Mouse (Mus musculus) neural tube, embryonic 12.5 days (tissue): ENCODE measurements around the gene Ptafr. TPM values are rescaled to one million over a fixed set of nuclear protein-coding genes. Genes with fewer than 3 reads are reported as not detected.

Source experiments
- ATAC-seq: fragments of 200-750 bp; cut with Nextera tagmentation; 2 replicates; pipeline ENCODE4 v1.8.0; 2017; ENCODE audit warnings: low read depth, mild to moderate bottlenecking, moderate TSS enrichment, moderate library complexity; ENCODE audit not compliant: low FRiP score
- H3K27ac ChIP-seq: fragments of 300-500 bp; sonication (generic); 2 replicates; pipeline ENCODE4 v1.5.1; 2016
- H3K27me3 ChIP-seq: fragments of 300-500 bp; sonication (generic); replicated peaks from 2 replicates; pipeline ENCODE4 v1.6.1; 2016; ENCODE audit warnings: mild to moderate bottlenecking
- H3K36me3 ChIP-seq: fragments of 300-500 bp; sonication (generic); 2 replicates; pipeline ENCODE4 v1.6.1; 2016; ENCODE audit warnings: mild to moderate bottlenecking
- H3K4me1 ChIP-seq: fragments of 300-500 bp; sonication (generic); 2 replicates; pipeline ENCODE4 v1.6.1; 2016
- H3K4me2 ChIP-seq: fragments of 300-500 bp; sonication (generic); replicated peaks from 2 replicates; pipeline ENCODE4 v1.6.1; 2016; ENCODE audit warnings: mild to moderate bottlenecking
- H3K4me3 ChIP-seq: fragments of 300-500 bp; sonication (generic); 2 replicates; pipeline ENCODE4 v1.5.1; 2016
- H3K9ac ChIP-seq: fragments of 300-500 bp; sonication (generic); 2 replicates; pipeline ENCODE4 v1.6.1; 2016; ENCODE audit warnings: mild to moderate bottlenecking
- H3K9me3 ChIP-seq: fragments of 300-500 bp; sonication (generic); 2 replicates; pipeline ENCODE4 v1.6.1; 2016; ENCODE audit warnings: mild to moderate bottlenecking
- WGBS: fragments of 180-500 bp; shearing (Covaris S2); methylation state at CpG from one replicate; pipeline ENCODE4 v1.1.7; 2016; 5-methylcytosine and 5-hydroxymethylcytosine counted together
- polyA plus RNA-seq: library from polyadenylated mRNA; unstranded; fragments of >200 nt; fragmentation: Nextera tagmentation; extraction: Ambion mirVana; gene quantifications from 2 replicates; pipeline ENCODE4 v1.2.1, GENCODE M21; 2016

The Ptafr gene
- 0.64 and 0.66 TPM in 2 replicates for polyA plus RNA-seq

GRCm38 (mm10) chr4:132563965-132564364 is at the start of gene Ptafr:
Gene Ptafr (plus strand): TSS chr4:132564067.
- H3K4me2 ChIP-seq: no peak within 1 kb of the TSS
- H3K27ac ChIP-seq: no peak within 1 kb of the TSS
- no peaks in the 10 kb centered on the region for H3K9me3 ChIP-seq
- no peaks in the 10 kb centered on the region for H3K4me1 ChIP-seq
- H3K4me3 ChIP-seq: no peak within 1 kb of the TSS
- 34% methylated on average over 4 of the region's 4 CpGs for WGBS
- H3K9ac ChIP-seq: no peak within 1 kb of the TSS
- no peak for ATAC-seq
- H3K36me3 ChIP-seq: no peaks in the 10 kb centered on the region
- H3K27me3 ChIP-seq: no peaks in the 10 kb centered on the region

- Histone ChIP-seq H3K9ac (0 out of 2 replicates have a peak overlapping the region, but pooled peaks have one; percentile 38), H3K4me2 (peak overlapping the region; percentile 92), H3K4me3 (peak overlapping the region; percentile 39), H3K27me3 (no peaks in the 10 kb centered on the region), H3K9me3 (no peaks in the 10 kb centered on the region), H3K27ac (no peak overlapping the region), H3K4me1 (peaks cover 5% of the 10 kb centered on the region), H3K36me3 (no peaks in the 10 kb centered on the region)
- peak; percentile 22 for ATAC-seq
- 1% methylated on average over 21 of the region's 21 CpGs for WGBS
Observed at GRCm38 (mm10) chr4:132514555-132515135, 49.2 kb upstream of the Ptafr start.

GRCm38 (mm10) chr4:132515369-132516155 is 48.3 kb upstream of the Ptafr start:
- H3K9me3 ChIP-seq: no peaks in the 10 kb centered on the region
- 22% methylated on average over 22 of the region's 22 CpGs for WGBS
- no peak overlapping the region for H3K9ac ChIP-seq
- peaks cover 5% of the 10 kb centered on the region for H3K4me1 ChIP-seq
- no peaks in the 10 kb centered on the region for H3K36me3 ChIP-seq
- peak overlapping the region; percentile 39 for H3K4me3 ChIP-seq
- no peak overlapping the region for H3K27ac ChIP-seq
- peak overlapping the region; percentile 92 for H3K4me2 ChIP-seq
- peak; percentile 94 for ATAC-seq
- H3K27me3 ChIP-seq: no peaks in the 10 kb centered on the region

- no peak overlapping the region for H3K27ac ChIP-seq
- H3K4me3 ChIP-seq: no peak overlapping the region
- peaks cover 5% of the 10 kb centered on the region for H3K4me1 ChIP-seq
- no peak overlapping the region for H3K9ac ChIP-seq
- no peaks in the 10 kb centered on the region for H3K27me3 ChIP-seq
- no peak overlapping the region for H3K4me2 ChIP-seq
- no peaks in the 10 kb centered on the region for H3K36me3 ChIP-seq
- ATAC-seq: no peak
- 47% methylated on average over 8 of the region's 8 CpGs for WGBS
- no peaks in the 10 kb centered on the region for H3K9me3 ChIP-seq
Observed at GRCm38 (mm10) chr4:132518066-132518465, 45.8 kb upstream of the Ptafr start.

- no peak overlapping the region for H3K27ac ChIP-seq
- no peak overlapping the region for H3K4me3 ChIP-seq
- no peaks in the 10 kb centered on the region for H3K9me3 ChIP-seq
- H3K36me3 ChIP-seq: no peaks in the 10 kb centered on the region
- H3K4me2 ChIP-seq: no peak overlapping the region
- H3K27me3 ChIP-seq: no peaks in the 10 kb centered on the region
- 93% methylated on average over 3 of the region's 3 CpGs for WGBS
- no peak overlapping the region for H3K9ac ChIP-seq
- H3K4me1 ChIP-seq: peaks cover 4% of the 10 kb centered on the region
- ATAC-seq: no peak
Observed at GRCm38 (mm10) chr4:132519188-132519587, 44.7 kb upstream of the Ptafr start.

- 15% methylated on average over 11 of the region's 11 CpGs for WGBS
- no peak for ATAC-seq
- Histone ChIP-seq H3K4me3 (no peak overlapping the region), H3K27ac (no peak overlapping the region), H3K4me1 (no peaks in the 10 kb centered on the region), H3K9me3 (no peaks in the 10 kb centered on the region), H3K9ac (no peak overlapping the region), H3K4me2 (no peak overlapping the region), H3K36me3 (0 out of 2 replicates have a peak, but pooled peaks cover 3% of the 10 kb centered on the region), H3K27me3 (no peaks in the 10 kb centered on the region)
Observed at GRCm38 (mm10) chr4:132524321-132524741, 39.5 kb upstream of the Ptafr start.

- Histone ChIP-seq H3K36me3 (0 out of 2 replicates have a peak, but pooled peaks cover 5% of the 10 kb centered on the region), H3K9me3 (no peaks in the 10 kb centered on the region), H3K4me1 (no peaks in the 10 kb centered on the region), H3K4me2 (no peak overlapping the region), H3K9ac (no peak overlapping the region), H3K27me3 (no peaks in the 10 kb centered on the region), H3K4me3 (no peak overlapping the region), H3K27ac (no peak overlapping the region)
- no peak for ATAC-seq
- WGBS: 42% methylated on average over 6 of the region's 6 CpGs
Observed at GRCm38 (mm10) chr4:132524808-132525207, 39.1 kb upstream of the Ptafr start.

- H3K36me3 ChIP-seq: peaks cover 20% of the 10 kb centered on the region
- 53% methylated on average over 2 of the region's 2 CpGs for WGBS
- ATAC-seq: no peak
Observed at GRCm38 (mm10) chr4:132526678-132527077, 37.2 kb upstream of the Ptafr start.

GRCm38 (mm10) chr4:132527917-132528522 is 35.8 kb upstream of the Ptafr start:
- Histone ChIP-seq H3K4me2 (no peak overlapping the region), H3K4me3 (no peak overlapping the region), H3K9me3 (no peaks in the 10 kb centered on the region), H3K36me3 (peaks cover 20% of the 10 kb centered on the region), H3K27ac (no peak overlapping the region), H3K4me1 (peaks cover 13% of the 10 kb centered on the region), H3K27me3 (no peaks in the 10 kb centered on the region), H3K9ac (no peak overlapping the region)
- 95% methylated on average over 8 of the region's 8 CpGs for WGBS
- no peak for ATAC-seq

More at GRCm38 (mm10) chr4:132526678-132527077, 37.2 kb upstream of the Ptafr start:
- no peaks in the 10 kb centered on the region for H3K27me3 ChIP-seq
- no peak overlapping the region for H3K4me3 ChIP-seq
- no peak overlapping the region for H3K4me2 ChIP-seq
- no peak overlapping the region for H3K9ac ChIP-seq
- no peak overlapping the region for H3K27ac ChIP-seq
- H3K9me3 ChIP-seq: no peaks in the 10 kb centered on the region
- H3K4me1 ChIP-seq: peaks cover 3% of the 10 kb centered on the region; the same call in 1 of the 2 replicates

- H3K27ac ChIP-seq: no peak overlapping the region
- H3K4me3 ChIP-seq: no peak overlapping the region
- no peaks in the 10 kb centered on the region for H3K9me3 ChIP-seq
- H3K4me1 ChIP-seq: peaks cover 19% of the 10 kb centered on the region
- H3K9ac ChIP-seq: no peak overlapping the region
- ATAC-seq: no peak
- H3K27me3 ChIP-seq: no peaks in the 10 kb centered on the region
- no peak overlapping the region for H3K4me2 ChIP-seq
- WGBS: 83% methylated on average over 4 of the region's 4 CpGs
- peaks cover 20% of the 10 kb centered on the region for H3K36me3 ChIP-seq
Observed at GRCm38 (mm10) chr4:132529344-132529743, 34.5 kb upstream of the Ptafr start.

- ATAC-seq: no peak
- Histone ChIP-seq H3K27ac (no peak overlapping the region), H3K4me3 (no peak overlapping the region), H3K9me3 (no peaks in the 10 kb centered on the region), H3K36me3 (peaks cover 20% of the 10 kb centered on the region), H3K9ac (no peak overlapping the region), H3K4me2 (no peak overlapping the region), H3K27me3 (no peaks in the 10 kb centered on the region), H3K4me1 (peaks cover 19% of the 10 kb centered on the region)
- 94% methylated on average over 20 of the region's 20 CpGs for WGBS
Observed at GRCm38 (mm10) chr4:132530033-132530804, 33.6 kb upstream of the Ptafr start.

GRCm38 (mm10) chr4:132532496-132532895 is 31.4 kb upstream of the Ptafr start:
- ATAC-seq: peak; percentile 3; the same call in 1 of the 2 replicates
- Histone ChIP-seq H3K9ac (peak overlapping the region; percentile 92), H3K27ac (no peak overlapping the region), H3K9me3 (no peaks in the 10 kb centered on the region), H3K36me3 (peaks cover 20% of the 10 kb centered on the region), H3K4me1 (peaks cover 35% of the 10 kb centered on the region), H3K4me2 (peak overlapping the region; percentile 90), H3K27me3 (no peaks in the 10 kb centered on the region), H3K4me3 (peak overlapping the region; percentile 72)
- 46% methylated on average over 5 of the region's 5 CpGs for WGBS
